Mouse (Mus musculus): Measurements from ENCODE around the gene Gigyf2.

- no peak for TF ChIP-seq CTCF (IDR thresholded peaks at IDR 0.05; ENCODE audit: borderline replicate concordance, insufficient read depth, low read length)
- no peak for TF ChIP-seq POLR2A (IDR thresholded peaks at IDR 0.05; ENCODE audit: low read depth, low read length)
Observed at GRCm38 (mm10) chr1:87435125-87435524, 108.3 kb downstream of the Gigyf2 start.
